Mouse (Mus musculus): Measurements from ENCODE around the gene Wdfy2. TPM values are rescaled to one million over a fixed set of nuclear protein-coding genes. Genes with fewer than 3 reads are reported as not detected.

The Wdfy2 gene
- 15.6 and 16.2 TPM in 2 replicates for polyA plus RNA-seq (2016; fragmentation: Nextera tagmentation; extraction: Ambion mirVana)

DNA sequence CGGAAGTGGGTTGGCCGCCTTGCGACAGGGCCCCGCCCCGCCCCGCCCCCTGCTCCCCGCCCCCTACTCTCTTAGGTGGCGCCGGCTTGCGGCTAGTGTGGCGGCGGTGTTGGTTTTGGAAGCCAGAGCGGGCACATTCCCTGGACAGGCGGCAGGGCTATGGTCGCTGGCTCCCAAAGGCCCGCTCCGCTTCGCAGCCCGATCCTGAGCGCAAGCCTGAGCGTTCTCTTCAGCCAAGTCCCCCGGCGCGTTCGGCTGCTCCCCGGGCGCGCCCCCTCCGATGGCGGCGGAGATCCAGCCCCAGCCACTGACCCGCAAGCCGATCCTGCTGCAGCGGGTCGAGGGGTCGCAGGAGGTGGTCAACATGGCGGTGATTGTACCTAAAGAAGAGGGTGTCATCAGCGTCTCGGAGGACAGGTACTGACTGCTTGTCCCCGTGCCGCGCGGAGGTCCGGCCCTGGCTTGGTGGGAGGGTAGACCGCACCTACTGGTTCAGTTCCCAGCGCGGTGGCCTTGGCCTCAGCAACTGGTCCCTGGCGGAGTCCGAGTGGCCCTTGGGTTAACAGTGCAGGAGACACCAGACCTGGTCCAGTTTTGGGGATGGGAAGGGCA is at the start of gene Wdfy2:
Gene Wdfy2, plus strand, starts transcription at position 38 of the 612 bp plus-strand sequence.
- under 1% methylated on average over 47 of the region's 49 CpGs for WGBS
- peak; percentile 61 for ATAC-seq (ENCODE audit: low FRiP score, low read depth)

DNA sequence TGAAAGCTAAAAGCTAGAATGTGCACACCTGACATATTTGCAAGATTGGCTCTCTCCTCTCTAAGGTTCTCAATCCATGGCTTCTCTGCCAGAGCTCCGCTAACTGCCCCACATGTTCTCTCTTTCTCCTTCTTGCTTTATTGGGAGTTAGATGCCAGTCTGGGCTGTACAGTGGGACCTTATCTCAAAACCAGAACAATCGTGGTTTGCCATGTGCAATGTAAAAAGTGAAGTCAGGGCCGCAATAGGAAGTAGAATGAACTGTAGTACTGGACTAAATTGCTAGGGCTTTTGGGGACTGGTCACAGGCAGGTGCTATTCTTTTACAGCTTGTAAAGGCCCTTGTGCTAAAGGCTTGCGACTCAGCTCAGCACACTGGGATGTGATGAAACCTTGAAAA is 48.2 kb upstream of the Wdfy2 start:
- H3K36me3 ChIP-seq, result no peaks in the 10 kb centered on the region
- 61% methylated on average over 4 of the region's 4 CpGs for WGBS
- H3K9ac ChIP-seq (replicated peaks), result no peak overlapping the region
- H3K4me2 ChIP-seq (replicated peaks), result no peak overlapping the region
- H3K4me3 ChIP-seq, result no peak overlapping the region
- no peaks in the 10 kb centered on the region for H3K9me3 ChIP-seq
- no peaks in the 10 kb centered on the region for H3K27me3 ChIP-seq
- no peak overlapping the region for H3K27ac ChIP-seq (replicated peaks)
- H3K4me1 ChIP-seq, result no peaks in the 10 kb centered on the region
- no peak for ATAC-seq (ENCODE audit: low FRiP score, low read depth)

More for the DNA sequence above, at the start of gene Wdfy2:
- Histone ChIP-seq H3K27ac (replicated peaks) (peak within 1 kb of the TSS; percentile 79), H3K9ac (replicated peaks) (peak within 1 kb of the TSS; percentile 79), H3K4me3 (peak within 1 kb of the TSS; percentile 86), H3K4me1 (peaks cover 17% of the 10 kb centered on the region), H3K36me3 (0 out of 2 replicates have a peak, but pooled peaks cover 10% of the 10 kb centered on the region), H3K4me2 (replicated peaks) (peak within 1 kb of the TSS; percentile 61), H3K9me3 (no peaks in the 10 kb centered on the region), H3K27me3 (no peaks in the 10 kb centered on the region)

DNA sequence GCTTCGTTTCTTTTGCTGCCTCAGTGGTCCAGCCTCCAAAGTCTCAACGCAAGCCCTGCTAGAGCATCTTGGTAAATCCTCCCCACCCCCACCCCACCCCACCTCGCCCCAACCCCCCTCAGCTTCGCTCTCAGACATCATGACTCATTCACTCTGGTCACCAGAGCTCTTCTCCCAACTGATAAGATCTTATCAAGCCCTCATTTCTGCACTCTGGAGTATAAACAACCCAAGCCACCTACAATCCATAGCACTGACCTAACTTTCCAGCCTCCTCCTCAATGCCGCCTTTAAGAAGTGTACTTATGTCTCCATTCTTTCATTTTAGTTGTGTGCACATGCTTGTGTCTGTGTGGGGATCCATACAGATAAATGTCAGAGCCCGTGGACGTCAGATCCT is 41.8 kb upstream of the Wdfy2 start:
- Histone ChIP-seq H3K9me3 (no peaks in the 10 kb centered on the region), H3K4me3 (no peak overlapping the region), H3K27me3 (no peaks in the 10 kb centered on the region), H3K36me3 (no peaks in the 10 kb centered on the region), H3K9ac (replicated peaks) (no peak overlapping the region), H3K4me2 (replicated peaks) (no peak overlapping the region), H3K4me1 (peaks cover 11% of the 10 kb centered on the region), H3K27ac (replicated peaks) (no peak overlapping the region)
- WGBS, result 80% methylated on average over 7 of the region's 7 CpGs
- ATAC-seq (ENCODE audit: low FRiP score, low read depth), result no peak

- no peak for ATAC-seq (ENCODE audit: low FRiP score, low read depth)
- no peak overlapping the region for H3K4me3 ChIP-seq
- H3K9me3 ChIP-seq, result no peaks in the 10 kb centered on the region
- no peaks in the 10 kb centered on the region for H3K36me3 ChIP-seq
- peaks cover 11% of the 10 kb centered on the region for H3K4me1 ChIP-seq
- H3K9ac ChIP-seq (replicated peaks), result no peak overlapping the region
- no peaks in the 10 kb centered on the region for H3K27me3 ChIP-seq
- H3K4me2 ChIP-seq (replicated peaks), result peak overlapping the region; percentile 29; the same call in 1 of the 2 replicates
- H3K27ac ChIP-seq (replicated peaks), result no peak overlapping the region
- 4% methylated on average over 4 of the region's 4 CpGs for WGBS
Measured at GRCm38 (mm10) chr14:62798608-62799101, 38.8 kb upstream of the Wdfy2 start.

- Histone ChIP-seq H3K9me3 (no peaks in the 10 kb centered on the region), H3K27ac (replicated peaks) (no peak overlapping the region), H3K36me3 (no peaks in the 10 kb centered on the region), H3K4me3 (no peak overlapping the region), H3K4me2 (replicated peaks) (no peak overlapping the region), H3K9ac (replicated peaks) (no peak overlapping the region), H3K4me1 (peaks cover 11% of the 10 kb centered on the region), H3K27me3 (no peaks in the 10 kb centered on the region)
- ATAC-seq (ENCODE audit: low FRiP score, low read depth), result no peak
- 81% methylated on average over 3 of the region's 3 CpGs for WGBS
Measured at GRCm38 (mm10) chr14:62800791-62801190, 36.7 kb upstream of the Wdfy2 start.

- Histone ChIP-seq H3K9ac (replicated peaks) (no peak overlapping the region), H3K36me3 (no peaks in the 10 kb centered on the region), H3K4me2 (replicated peaks) (no peak overlapping the region), H3K4me1 (peaks cover 4% of the 10 kb centered on the region), H3K27ac (replicated peaks) (no peak overlapping the region), H3K9me3 (no peaks in the 10 kb centered on the region), H3K27me3 (no peaks in the 10 kb centered on the region), H3K4me3 (no peak overlapping the region)
- WGBS, result 84% methylated on average over 5 of the region's 5 CpGs
- ATAC-seq (ENCODE audit: low FRiP score, low read depth), result no peak
Measured at GRCm38 (mm10) chr14:62803204-62803603, 34.3 kb upstream of the Wdfy2 start.

GRCm38 (mm10) chr14:62806921-62807320 is 30.6 kb upstream of the Wdfy2 start:
- no peak overlapping the region for H3K4me3 ChIP-seq
- no peak overlapping the region for H3K9ac ChIP-seq (replicated peaks)
- H3K9me3 ChIP-seq, result no peaks in the 10 kb centered on the region
- ATAC-seq (ENCODE audit: low FRiP score, low read depth), result no peak
- H3K27me3 ChIP-seq, result no peaks in the 10 kb centered on the region
- no peak overlapping the region for H3K4me2 ChIP-seq (replicated peaks)
- no peak overlapping the region for H3K27ac ChIP-seq (replicated peaks)
- WGBS, result 73% methylated on average over 3 of the region's 3 CpGs
- H3K4me1 ChIP-seq, result no peaks in the 10 kb centered on the region
- H3K36me3 ChIP-seq, result no peaks in the 10 kb centered on the region

- Histone ChIP-seq H3K9me3 (no peaks in the 10 kb centered on the region), H3K4me3 (no peak overlapping the region), H3K27me3 (no peaks in the 10 kb centered on the region), H3K4me1 (no peaks in the 10 kb centered on the region), H3K36me3 (no peaks in the 10 kb centered on the region), H3K27ac (replicated peaks) (no peak overlapping the region), H3K9ac (replicated peaks) (no peak overlapping the region), H3K4me2 (replicated peaks) (no peak overlapping the region)
- no peak for ATAC-seq (ENCODE audit: low FRiP score, low read depth)
- 82% methylated on average over 7 of the region's 7 CpGs for WGBS
Measured at GRCm38 (mm10) chr14:62808661-62809523, 28.6 kb upstream of the Wdfy2 start.

- H3K4me2 ChIP-seq (replicated peaks), result no peak overlapping the region
- no peaks in the 10 kb centered on the region for H3K4me1 ChIP-seq
- no peaks in the 10 kb centered on the region for H3K27me3 ChIP-seq
- no peak overlapping the region for H3K27ac ChIP-seq (replicated peaks)
- WGBS, result 76% methylated on average over 5 of the region's 5 CpGs
- ATAC-seq (ENCODE audit: low FRiP score, low read depth), result no peak
- H3K4me3 ChIP-seq, result no peak overlapping the region
- no peaks in the 10 kb centered on the region for H3K36me3 ChIP-seq
- no peaks in the 10 kb centered on the region for H3K9me3 ChIP-seq
- H3K9ac ChIP-seq (replicated peaks), result no peak overlapping the region
Measured at GRCm38 (mm10) chr14:62812765-62813164, 24.7 kb upstream of the Wdfy2 start.

DNA sequence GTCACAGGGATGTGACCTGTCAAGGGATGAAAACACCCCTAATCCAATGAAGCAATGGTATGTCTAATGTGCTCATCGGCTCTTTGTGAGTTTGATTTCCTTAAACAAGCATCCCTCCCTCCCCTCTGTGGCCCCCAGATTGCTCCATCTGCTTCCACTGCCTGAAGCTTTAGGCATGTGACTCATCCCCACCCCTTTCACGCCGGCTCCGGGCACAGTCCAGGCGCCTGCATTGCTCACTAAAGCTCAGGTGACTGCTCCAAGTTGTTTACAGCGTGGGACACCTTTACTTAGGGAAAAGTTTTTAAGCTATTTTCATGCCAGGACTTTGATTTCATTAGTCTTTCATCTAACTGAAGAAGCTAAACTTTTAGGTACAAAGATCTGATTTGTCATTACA is 22.9 kb upstream of the Wdfy2 start:
- Histone ChIP-seq H3K36me3 (no peaks in the 10 kb centered on the region), H3K27me3 (no peaks in the 10 kb centered on the region), H3K4me3 (no peak overlapping the region), H3K4me2 (replicated peaks) (no peak overlapping the region), H3K27ac (replicated peaks) (no peak overlapping the region), H3K9ac (replicated peaks) (no peak overlapping the region), H3K9me3 (no peaks in the 10 kb centered on the region), H3K4me1 (no peaks in the 10 kb centered on the region)
- WGBS, result 79% methylated on average over 6 of the region's 6 CpGs
- ATAC-seq (ENCODE audit: low FRiP score, low read depth), result no peak

DNA sequence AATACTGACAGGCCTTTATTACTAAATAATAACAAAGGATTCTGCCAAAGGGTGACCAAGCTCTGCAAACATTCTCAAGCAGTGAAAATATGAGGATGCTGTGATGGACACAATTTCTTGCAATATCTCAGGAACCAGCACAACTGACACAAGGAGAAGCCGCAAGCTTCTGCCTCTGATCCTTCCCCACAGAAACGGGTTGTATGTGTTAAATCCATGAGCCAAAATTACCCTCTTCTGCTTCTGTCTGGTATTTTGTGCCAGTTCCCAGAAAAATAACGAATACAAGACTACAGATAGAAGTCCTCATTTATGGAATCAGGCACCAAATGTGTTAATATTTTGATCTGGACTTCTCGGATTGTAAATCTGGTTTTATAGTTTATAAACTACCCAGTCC is 20.7 kb upstream of the Wdfy2 start:
- H3K27ac ChIP-seq (replicated peaks), result no peak overlapping the region
- no peak overlapping the region for H3K4me3 ChIP-seq
- WGBS, result 84% methylated on average over 4 of the region's 4 CpGs
- no peak for ATAC-seq (ENCODE audit: low FRiP score, low read depth)
- no peak overlapping the region for H3K9ac ChIP-seq (replicated peaks)
- no peak overlapping the region for H3K4me2 ChIP-seq (replicated peaks)
- no peaks in the 10 kb centered on the region for H3K4me1 ChIP-seq
- H3K9me3 ChIP-seq, result no peaks in the 10 kb centered on the region
- H3K27me3 ChIP-seq, result no peaks in the 10 kb centered on the region
- H3K36me3 ChIP-seq, result no peaks in the 10 kb centered on the region

DNA sequence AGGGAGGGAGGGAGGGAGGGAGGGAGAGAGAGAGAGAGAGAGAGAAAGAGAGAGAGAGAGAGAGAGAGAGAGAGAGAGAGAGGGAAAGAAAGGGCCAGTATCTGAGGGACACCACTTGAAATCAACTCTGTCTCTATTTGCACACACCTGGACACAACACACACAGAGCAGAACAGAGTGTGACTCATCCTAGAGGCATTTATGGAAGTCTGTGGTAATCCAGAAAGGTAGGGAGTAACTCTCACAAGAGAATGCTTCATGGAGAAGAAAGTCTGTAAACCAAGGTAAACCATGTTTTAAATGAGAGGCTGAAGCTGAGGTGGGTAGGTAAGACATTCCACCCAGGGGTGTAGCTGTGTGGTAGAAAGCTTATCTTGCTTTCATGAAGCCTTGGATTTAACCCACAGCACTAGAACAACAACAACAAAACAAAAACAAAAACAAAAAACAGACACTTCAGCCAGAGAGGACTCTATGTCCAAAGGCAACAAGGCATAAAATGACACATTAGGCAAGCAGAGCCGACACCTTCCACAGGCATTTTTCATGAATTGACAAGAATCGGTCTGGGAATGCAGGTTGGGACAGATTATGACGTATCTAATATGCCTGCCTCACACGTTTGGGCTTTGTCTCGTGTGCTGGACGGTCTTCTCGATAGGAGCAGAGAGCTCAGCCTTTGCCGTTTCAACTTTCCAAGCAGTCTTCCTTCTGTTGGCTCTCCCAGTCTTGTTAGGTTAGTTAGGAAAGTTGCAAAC is 11.7 kb upstream of the Wdfy2 start:
- ATAC-seq (ENCODE audit: low FRiP score, low read depth), result no peak
- H3K4me2 ChIP-seq (replicated peaks), result no peak overlapping the region
- H3K9me3 ChIP-seq, result no peaks in the 10 kb centered on the region
- no peak overlapping the region for H3K4me3 ChIP-seq
- H3K4me1 ChIP-seq, result no peaks in the 10 kb centered on the region
- H3K27ac ChIP-seq (replicated peaks), result no peak overlapping the region
- WGBS, result 93% methylated on average over 8 of the region's 8 CpGs
- H3K9ac ChIP-seq (replicated peaks), result no peak overlapping the region
- no peaks in the 10 kb centered on the region for H3K36me3 ChIP-seq
- no peaks in the 10 kb centered on the region for H3K27me3 ChIP-seq

Measured in midbrain, embryonic 12.5 days (tissue).